Mouse (Mus musculus) cerebellum, adult 11-12 months (tissue): ENCODE results near the gene Cerkl.

Experiments used
- DNase-seq: peaks from one replicate; pipeline ENCODE4 v3.0.0; 2022

The Cerkl gene

GRCm38 (mm10) chr2:79456575-79457349, at the start of gene Cerkl, which contains the start of gene Neurod1:
Gene Cerkl (minus strand): TSS chr2:79456785.
Gene Neurod1 (minus strand): TSS chr2:79456751.
- DNase-seq: peak; percentile 99

- DNase-seq: peak; percentile 82
Measured at GRCm38 (mm10) chr2:79498990-79499755, 42.6 kb upstream of the Cerkl start.

- no peak for DNase-seq
Measured at GRCm38 (mm10) chr2:79485127-79485526, 28.5 kb upstream of the Cerkl start.

- DNase-seq: peak; percentile 78
Measured at GRCm38 (mm10) chr2:79482511-79482910, 25.9 kb upstream of the Cerkl start.

- no peak for DNase-seq
Measured at GRCm38 (mm10) chr2:79462411-79462810, 5.8 kb upstream of the Cerkl start.

- DNase-seq: peak; percentile 84
Measured at GRCm38 (mm10) chr2:79461861-79462260, 5.3 kb upstream of the Cerkl start.

GRCm38 (mm10) chr2:79460586-79460985, 4.0 kb upstream of the Cerkl start:
- DNase-seq: no peak

GRCm38 (mm10) chr2:79460107-79460506, 3.5 kb upstream of the Cerkl start:
- DNase-seq: peak; percentile 59

GRCm38 (mm10) chr2:79459061-79460045, 2.8 kb upstream of the Cerkl start:
- DNase-seq: peak; percentile 84

GRCm38 (mm10) chr2:79457932-79458331, 1.3 kb upstream of the Cerkl start:
- no peak for DNase-seq

GRCm38 (mm10) chr2:79457434-79457833, 849 bp upstream of the Cerkl start:
- DNase-seq: peak; percentile 59

- DNase-seq: peak; percentile 51
Measured at GRCm38 (mm10) chr2:79455646-79456045, 939 bp downstream of the Cerkl start.

GRCm38 (mm10) chr2:79454786-79455446, 1.7 kb downstream of the Cerkl start:
- DNase-seq: peak; percentile 86

GRCm38 (mm10) chr2:79453901-79454781, 2.4 kb downstream of the Cerkl start:
- peak; percentile 76 for DNase-seq

GRCm38 (mm10) chr2:79451438-79451837, 5.1 kb downstream of the Cerkl start:
- DNase-seq: no peak

- no peak for DNase-seq
Measured at GRCm38 (mm10) chr2:79450684-79451394, 5.7 kb downstream of the Cerkl start.

- DNase-seq: no peak
Measured at GRCm38 (mm10) chr2:79449371-79449770, 7.2 kb downstream of the Cerkl start.

GRCm38 (mm10) chr2:79447198-79447597, 9.4 kb downstream of the Cerkl start:
- no peak for DNase-seq

- DNase-seq: peak; percentile 50
Measured at GRCm38 (mm10) chr2:79443861-79444620, 12.5 kb downstream of the Cerkl start.

GRCm38 (mm10) chr2:79443401-79443800, 13.2 kb downstream of the Cerkl start:
- peak; percentile 85 for DNase-seq
